ENCODE assay signal across 8 mouse cellular contexts in the genomic region with DNA sequence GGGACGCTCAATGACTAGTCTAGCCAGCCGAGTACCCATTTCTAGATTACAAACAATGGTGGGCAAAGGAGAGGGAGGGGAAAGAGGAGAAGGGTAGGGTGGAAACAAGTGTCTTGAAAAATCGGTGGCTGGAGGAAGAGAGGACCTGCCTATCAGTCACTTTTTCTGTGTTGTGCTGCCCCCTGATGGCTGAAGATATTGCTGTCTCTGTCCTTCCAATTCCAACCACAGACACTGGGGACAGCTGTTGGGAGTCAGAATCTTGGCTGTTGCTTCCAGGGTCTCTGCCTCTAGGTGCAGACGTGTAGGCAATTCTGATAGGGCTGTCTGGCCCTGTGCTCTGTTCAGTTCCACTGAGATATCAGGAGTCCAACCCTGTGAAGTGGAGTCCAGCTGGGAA. TPM values are rescaled to one million over a fixed set of nuclear protein-coding genes. Genes with fewer than 3 reads are reported as not detected.
DNase-seq lines count a peak whose midpoint lies in the region; ATAC-seq and TF ChIP-seq lines count a peak whose summit lies in the region.

No protein-coding gene starts in this region.

- 2% methylated on average over 4 of the region's 4 CpGs for WGBS in forebrain, embryonic 15.5 days
- WGBS in lung, embryonic 15.5 days: 2% methylated on average over 4 of the region's 4 CpGs
- 12% methylated on average over 4 of the region's 4 CpGs for WGBS in thymus, adult 2 months

- no peak; the same call in 1 of the 2 replicates for TF ChIP-seq CTCF in thymus, adult 2 months (IDR thresholded peaks at IDR 0.05; ENCODE audit: borderline replicate concordance, control insufficient read depth, extremely low read depth, insufficient read depth, low read length, poor library complexity)

- DNase-seq in ES-CJ7 (ENCODE audit: low read depth, low spot score): peak; percentile 92
- DNase-seq in cerebellum, adult 11 months: peak; percentile 78
- DNase-seq in heart, postnatal 4 days: peak; percentile 95
- DNase-seq in layer of hippocampus, adult 8-10 months (ENCODE audit: low spot score in 2 of 2): peak; percentile 85 to 95
- DNase-seq in ovary, adult 18-20 months (ENCODE audit: low spot score): peak; percentile 60
- peak; percentile 88 for DNase-seq in thymus, adult 2 months

- TF ChIP-seq POLR2A in thymus, adult 2 months (IDR thresholded peaks at IDR 0.05; ENCODE audit: control insufficient read depth, extremely low read depth, insufficient read depth, low read length, poor library complexity): no peak

- peaks cover 5% of the 10 kb centered on the region; the same call in 1 of the 2 replicates for H3K36me3 ChIP-seq in forebrain, embryonic 15.5 days
- H3K36me3 ChIP-seq in lung, embryonic 15.5 days: peaks cover 9% of the 10 kb centered on the region; the same call in 1 of the 2 replicates
- peaks cover 6% of the 10 kb centered on the region; the same call in 1 of the 2 replicates for H3K36me3 ChIP-seq in thymus, adult 2 months (ENCODE audit: control insufficient read depth, insufficient read depth, low read length)

- H3K4me3 ChIP-seq in forebrain, embryonic 15.5 days: no peak overlapping the region
- no peak overlapping the region for H3K4me3 ChIP-seq in lung, embryonic 15.5 days
- H3K4me3 ChIP-seq in thymus, adult 2 months (ENCODE audit: control insufficient read depth, insufficient read depth, low read length): no peak overlapping the region

- H3K27ac ChIP-seq in forebrain, embryonic 15.5 days (replicated peaks): no peak overlapping the region
- H3K27ac ChIP-seq in lung, embryonic 15.5 days: no peak overlapping the region; the same call in 1 of the 2 replicates
- H3K27ac ChIP-seq in thymus, adult 2 months (ENCODE audit: control insufficient read depth, insufficient read depth, low read length): no peak overlapping the region

- H3K9ac ChIP-seq in forebrain, embryonic 15.5 days (replicated peaks): no peak overlapping the region
- no peak overlapping the region for H3K9ac ChIP-seq in lung, embryonic 15.5 days

- H3K4me1 ChIP-seq in forebrain, embryonic 15.5 days: no peaks in the 10 kb centered on the region
- peaks cover 13% of the 10 kb centered on the region for H3K4me1 ChIP-seq in lung, embryonic 15.5 days
- peaks cover 9% of the 10 kb centered on the region; the same call in 1 of the 2 replicates for H3K4me1 ChIP-seq in thymus, adult 2 months (replicated peaks; ENCODE audit: control insufficient read depth, insufficient read depth, low read length)

- H3K4me2 ChIP-seq in forebrain, embryonic 15.5 days (replicated peaks): no peak overlapping the region; the same call in 1 of the 2 replicates
- H3K4me2 ChIP-seq in lung, embryonic 15.5 days: no peak overlapping the region

- no peaks in the 10 kb centered on the region for H3K27me3 ChIP-seq in forebrain, embryonic 15.5 days
- H3K27me3 ChIP-seq in lung, embryonic 15.5 days: no peaks in the 10 kb centered on the region
- H3K27me3 ChIP-seq in thymus, adult 2 months (ENCODE audit: control insufficient read depth, insufficient read depth, low read length): no peaks in the 10 kb centered on the region

- H3K9me3 ChIP-seq in forebrain, embryonic 15.5 days: no peaks in the 10 kb centered on the region
- no peaks in the 10 kb centered on the region for H3K9me3 ChIP-seq in lung, embryonic 15.5 days

- ATAC-seq in forebrain, embryonic 15.5 days (replicated peaks): peak; percentile 88
- peak; percentile 78 for ATAC-seq in lung, embryonic 15.5 days (ENCODE audit: borderline replicate concordance, extremely low read depth, low FRiP score, low TSS enrichment)

RNA-seq across cellular contexts. Expression of a gene that starts 21.9 kb away (rescaled TPM):
- 3.5 and 4.8 TPM in 2 replicates for polyA plus RNA-seq in forebrain, embryonic 15.5 days (2015; fragmentation: Nextera tagmentation; extraction: Ambion mirVana)
- total RNA-seq in heart, postnatal 4 days (2021): 10 to 100 TPM; 11.5 to 12.9 TPM
- 10 to 100 TPM in 2 of 4 experiments, 1 to 10 TPM in 2; 4.6 to 31.2 (median 16.4) TPM for total RNA-seq in layer of hippocampus, adult 8-10 months (2022)
- polyA plus RNA-seq in lung, embryonic 15.5 days (2015; fragmentation: Nextera tagmentation; extraction: Ambion mirVana): 54.2 and 57.9 TPM in 2 replicates
- 49.1 and 50.6 TPM in 2 replicates for polyA plus RNA-seq in thymus, adult 2 months (2012; rRNA removed)

RNA-seq across cellular contexts. Expression of a gene that starts 32.2 kb away (rescaled TPM):
- polyA plus RNA-seq in forebrain, embryonic 15.5 days (2015; fragmentation: Nextera tagmentation; extraction: Ambion mirVana): 15.6 and 16.0 TPM in 2 replicates
- total RNA-seq in heart, postnatal 4 days (2021): 10 to 100 TPM in 1 of 2 experiments, 1 to 10 TPM in 1; 7.6 to 10.2 TPM
- 10 to 100 TPM; 24.3 to 30.2 (median 26.8) TPM for total RNA-seq in layer of hippocampus, adult 8-10 months (2022)
- 16.2 and 17.7 TPM in 2 replicates for polyA plus RNA-seq in lung, embryonic 15.5 days (2015; fragmentation: Nextera tagmentation; extraction: Ambion mirVana)
- polyA plus RNA-seq in thymus, adult 2 months (2012; rRNA removed): 22.9 and 23.4 TPM in 2 replicates

RNA-seq across cellular contexts. Expression of a gene that starts 32.2 kb away (rescaled TPM):
- 4.1 and 5.3 TPM in 2 replicates for polyA plus RNA-seq in forebrain, embryonic 15.5 days (2015; fragmentation: Nextera tagmentation; extraction: Ambion mirVana)
- 100 to 1,000 TPM in 1 of 2 experiments, 10 to 100 TPM in 1; 91.3 to 105 TPM for total RNA-seq in heart, postnatal 4 days (2021)
- 100 to 1,000 TPM in 1 of 4 experiments, 10 to 100 TPM in 3; 63.5 to 114 (median 84.2) TPM for total RNA-seq in layer of hippocampus, adult 8-10 months (2022)
- polyA plus RNA-seq in lung, embryonic 15.5 days (2015; fragmentation: Nextera tagmentation; extraction: Ambion mirVana): 18.5 and 18.8 TPM in 2 replicates
- 16.5 and 17.1 TPM in 2 replicates for polyA plus RNA-seq in thymus, adult 2 months (2012; rRNA removed)

RNA-seq across cellular contexts. Expression of a gene that starts 44.5 kb away (rescaled TPM):
- 0.37 and 0.55 TPM in 2 replicates for polyA plus RNA-seq in forebrain, embryonic 15.5 days (2015; fragmentation: Nextera tagmentation; extraction: Ambion mirVana)
- under 1 TPM in 1 of 2 experiments, not detected in 1; 0.20 TPM for total RNA-seq in heart, postnatal 4 days (2021)
- total RNA-seq in layer of hippocampus, adult 8-10 months (2022): 1 to 10 TPM in 2 of 4 experiments, under 1 TPM in 2; 0.47 to 1.8 (median 1.3) TPM
- polyA plus RNA-seq in lung, embryonic 15.5 days (2015; fragmentation: Nextera tagmentation; extraction: Ambion mirVana): not detected in 2 replicates
- 4.5 and 6.5 TPM in 2 replicates for polyA plus RNA-seq in thymus, adult 2 months (2012; rRNA removed)

RNA-seq across cellular contexts. Expression of a gene that starts 50.8 kb away (rescaled TPM):
- 31.5 and 33.5 TPM in 2 replicates for polyA plus RNA-seq in forebrain, embryonic 15.5 days (2015; fragmentation: Nextera tagmentation; extraction: Ambion mirVana)
- total RNA-seq in heart, postnatal 4 days (2021): 10 to 100 TPM; 31.2 to 32.5 TPM
- total RNA-seq in layer of hippocampus, adult 8-10 months (2022): 100 to 1,000 TPM in 2 of 4 experiments, 10 to 100 TPM in 2; 92.8 to 106 (median 98.1) TPM
- polyA plus RNA-seq in lung, embryonic 15.5 days (2015; fragmentation: Nextera tagmentation; extraction: Ambion mirVana): 40.2 and 43.4 TPM in 2 replicates
- polyA plus RNA-seq in thymus, adult 2 months (2012; rRNA removed): 33.2 and 37.9 TPM in 2 replicates
